Mouse (Mus musculus) heart, adult 2 months (tissue): ENCODE data around the gene Apod.
"Not testable (repeated sequence)": the region's sequence is repeated elsewhere in the genome, so short reads cannot be mapped to it uniquely, and the experiment has no call there.

Experiments
- CTCF ChIP-seq: fragments of 200-600 bp; IDR thresholded peaks from 2 replicates; pipeline ENCODE4 v1.8.1; 2022; ENCODE audit warnings: antibody characterized with exemption, mild to moderate bottlenecking, moderate library complexity
- EP300 ChIP-seq: fragments of 200-500 bp; IDR thresholded peaks from 2 replicates; pipeline ENCODE4 v1.6.1; 2011; ENCODE audit warnings: low read depth, low read length, control low read depth; ENCODE audit not compliant: insufficient read depth
- POLR2A ChIP-seq: fragments of 200-500 bp; IDR thresholded peaks from 2 replicates; pipeline ENCODE4 v1.6.1; 2011; ENCODE audit warnings: mild to moderate bottlenecking, low read depth, low read length, control low read depth; ENCODE audit not compliant: insufficient read depth

- TF ChIP-seq POLR2A, EP300: not testable (repeated sequence)
- peak; percentile 61 for TF ChIP-seq CTCF
These were observed 5.1 kb upstream of the Apod start for GRCm38 (mm10) chr16:31319723-31320122.
